Mouse (Mus musculus) fat pad, adult 2 months (tissue): ENCODE data around the gene Nbeal1.
A peak's percentile ranks its signal among the peaks of the same experiment; 100 is the strongest.
"Not testable (repeated sequence)": the region's sequence is repeated elsewhere in the genome, so short reads cannot be mapped to it uniquely, and the experiment has no call there.

ENCODE experiments used
- DNase-seq: peaks from one replicate; pipeline ENCODE4 v3.0.0-alpha.2; 2011; ENCODE audit warnings: low read depth, low spot score; ENCODE audit errors: extremely low read depth

The Nbeal1 gene

DNA sequence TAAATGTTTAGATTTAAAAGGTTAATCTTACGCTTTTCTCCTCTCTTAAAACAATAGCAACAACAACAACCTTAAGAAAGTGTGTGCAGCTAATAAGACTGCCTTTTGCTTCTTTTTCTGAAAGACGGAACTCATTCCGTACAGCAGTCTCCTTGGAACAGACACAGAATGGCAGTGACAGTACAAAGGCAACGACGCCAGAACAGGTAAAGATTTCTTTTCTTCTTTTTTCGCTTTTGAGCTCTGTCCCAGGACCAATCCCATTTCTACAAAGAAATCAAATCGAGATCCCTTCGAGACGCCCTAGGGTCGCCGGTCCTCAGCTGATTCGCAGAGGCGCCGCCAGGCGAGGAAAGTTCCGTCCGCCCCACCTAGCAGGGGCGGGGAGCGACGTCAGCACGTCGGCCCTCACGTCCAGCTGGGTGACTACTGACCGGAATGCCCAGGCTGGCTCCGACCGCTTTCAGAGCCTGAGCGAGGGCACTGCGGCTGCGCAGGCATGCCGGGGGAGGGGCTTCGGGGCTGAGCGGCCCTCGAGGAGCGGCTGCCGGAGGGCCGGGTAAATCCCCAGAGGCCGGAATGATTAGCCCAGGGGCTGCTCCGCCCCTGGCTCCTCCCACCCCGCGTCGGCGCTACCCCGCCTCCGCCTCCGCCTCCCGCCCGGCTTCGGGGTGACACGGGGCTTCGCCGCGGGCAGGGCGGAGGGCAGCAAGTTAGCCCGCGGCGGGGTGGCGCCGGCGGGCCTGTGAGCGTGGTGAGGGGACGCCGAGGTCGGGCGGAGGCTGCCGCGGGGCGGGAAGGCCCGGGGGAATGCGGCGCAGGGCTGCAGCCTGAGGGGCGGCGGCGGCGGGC lies at the start of gene Nbeal1:
TSS of gene Nbeal1 (plus strand) at position 668 of the 852 bp plus-strand sequence.
- peak; percentile 19 for DNase-seq

GRCm38 (mm10) chr1:60137346-60137745 lies 43.1 kb upstream of the Nbeal1 start:
- DNase-seq: no peak

- no peak for DNase-seq
Observed at GRCm38 (mm10) chr1:60152700-60153099, 27.7 kb upstream of the Nbeal1 start.

DNA sequence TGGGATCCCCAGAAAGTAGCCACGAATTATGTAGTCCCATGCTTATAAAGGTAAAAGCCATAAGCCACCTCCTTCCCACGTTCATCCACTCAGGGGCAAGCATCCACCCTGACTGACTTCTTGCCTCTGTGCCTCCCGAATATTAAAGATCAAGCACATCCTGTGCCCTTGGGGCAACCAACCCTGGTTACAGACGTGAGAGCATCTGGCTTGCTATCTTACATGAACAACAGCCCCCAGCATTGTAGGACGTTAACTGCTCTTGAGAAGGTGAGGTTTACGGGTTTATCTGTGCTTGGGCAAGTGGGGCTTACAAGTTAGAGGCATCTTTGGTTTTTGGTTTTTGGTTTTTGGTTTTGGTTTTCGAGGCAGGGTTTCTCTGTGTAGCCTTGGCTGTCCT lies 23.7 kb upstream of the Nbeal1 start:
- DNase-seq: no peak

GRCm38 (mm10) chr1:60158411-60158810 lies 22.0 kb upstream of the Nbeal1 start:
- DNase-seq: no peak

- no peak for DNase-seq
Observed at GRCm38 (mm10) chr1:60163676-60164075, 16.7 kb upstream of the Nbeal1 start.

- no peak for DNase-seq
Observed at GRCm38 (mm10) chr1:60169626-60170025, 10.8 kb upstream of the Nbeal1 start.

- DNase-seq: no peak
Observed at GRCm38 (mm10) chr1:60170251-60170650, 10.1 kb upstream of the Nbeal1 start.

DNA sequence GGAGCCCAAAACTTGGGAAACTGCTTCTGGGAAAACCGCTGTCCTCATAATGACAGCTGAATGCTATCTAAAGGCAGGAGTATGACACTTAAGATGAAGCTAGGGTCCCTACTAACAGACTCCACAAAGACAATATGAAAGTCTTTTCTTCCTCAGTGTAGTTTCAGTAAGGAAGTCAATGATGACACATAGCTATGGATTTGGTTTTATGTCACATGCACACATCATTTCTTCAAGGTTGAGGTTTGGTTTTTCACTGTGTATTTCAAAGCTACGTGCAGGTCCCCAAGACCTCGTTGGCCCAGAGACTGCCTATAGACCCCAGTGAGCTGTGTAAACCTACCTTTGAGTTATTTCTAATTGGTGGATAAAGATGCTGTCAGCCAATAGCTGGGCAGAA lies 7.3 kb upstream of the Nbeal1 start:
- no peak for DNase-seq

DNA sequence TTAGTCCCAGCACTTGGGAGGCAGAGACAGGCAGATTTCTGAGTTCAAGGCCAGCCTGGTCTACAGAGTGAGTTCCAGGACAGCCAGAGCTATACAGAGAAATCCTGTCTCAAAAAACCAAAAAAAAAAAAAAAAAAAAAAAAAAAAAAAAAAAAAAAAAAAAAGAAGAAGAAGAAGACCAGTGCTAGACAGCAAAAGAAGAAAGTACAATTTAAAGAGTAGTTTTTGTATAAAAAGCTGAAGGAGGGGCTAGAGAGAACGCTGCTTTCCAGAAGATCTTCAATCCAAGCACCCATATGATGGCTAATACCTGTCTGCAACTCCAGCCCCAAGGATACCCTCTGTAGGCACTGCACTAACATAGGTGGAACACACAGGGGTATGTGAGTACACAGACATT lies 2.6 kb upstream of the Nbeal1 start:
- not testable (repeated sequence) for DNase-seq

- DNase-seq: no peak
Observed at GRCm38 (mm10) chr1:60179376-60179775, 1.0 kb upstream of the Nbeal1 start.

DNA sequence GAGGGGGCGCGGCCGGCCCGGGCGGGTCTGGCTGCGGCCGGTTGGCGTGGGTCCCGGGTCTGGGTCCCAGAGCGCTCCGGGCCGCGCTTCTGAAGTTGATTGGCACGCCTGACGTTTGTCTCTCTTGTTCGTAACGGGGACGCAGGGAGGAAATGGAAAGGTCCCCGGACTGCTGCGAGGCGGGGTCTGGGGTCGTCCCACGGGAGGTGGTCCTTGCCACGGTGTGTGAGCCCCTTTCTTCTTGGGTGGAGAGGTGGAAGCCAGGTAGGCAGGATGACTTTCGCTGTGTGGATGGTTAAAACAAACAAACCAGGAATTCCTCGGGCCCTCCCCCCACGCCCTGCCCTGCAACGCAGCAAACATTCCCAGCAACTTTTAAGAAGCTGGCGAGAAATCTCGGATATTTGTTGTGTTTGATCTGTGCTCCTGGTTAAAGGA lies 404 bp downstream of the Nbeal1 start:
- no peak for DNase-seq

DNA sequence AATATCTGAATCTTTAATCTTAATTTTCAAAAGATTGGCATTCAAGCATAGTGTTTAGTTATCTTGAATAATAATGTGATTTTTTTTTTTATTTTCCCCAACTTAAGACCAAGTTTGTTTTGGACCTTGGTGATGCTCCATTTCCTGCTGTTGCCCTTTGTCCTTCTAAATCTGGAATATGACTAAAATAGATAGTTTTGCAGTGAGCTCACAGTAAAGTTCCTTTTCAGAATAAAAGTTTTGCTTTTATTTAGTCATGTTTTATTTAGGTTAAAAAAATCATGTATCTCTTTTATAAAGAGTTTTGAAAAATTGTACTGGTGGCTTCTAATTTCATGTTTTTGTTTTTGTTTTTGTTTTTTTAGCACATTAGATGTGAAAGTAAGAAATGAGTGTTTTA lies 8.1 kb downstream of the Nbeal1 start:
- DNase-seq: no peak

DNA sequence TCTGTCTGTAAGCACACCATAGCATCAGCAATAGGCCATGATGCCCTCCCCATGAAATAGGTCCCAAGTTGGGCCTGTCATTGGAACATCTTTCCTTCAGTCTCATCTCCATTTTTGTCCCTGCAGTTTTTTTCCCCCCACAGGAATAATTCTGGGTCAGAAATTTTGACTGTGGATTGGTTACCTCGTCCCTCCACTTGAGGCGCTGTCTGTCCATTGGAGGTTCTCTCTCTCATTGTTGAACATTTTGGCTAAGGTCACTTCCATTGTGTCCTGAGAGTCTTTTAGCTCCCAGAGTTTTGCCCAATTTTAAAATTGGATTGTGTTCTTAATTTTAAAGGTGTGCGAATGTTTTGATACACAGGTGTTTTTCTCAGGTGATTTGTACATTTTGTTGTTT lies 16.4 kb downstream of the Nbeal1 start:
- no peak for DNase-seq

- DNase-seq: peak; percentile 88
Observed at GRCm38 (mm10) chr1:60199006-60199405, 18.6 kb downstream of the Nbeal1 start.

DNA sequence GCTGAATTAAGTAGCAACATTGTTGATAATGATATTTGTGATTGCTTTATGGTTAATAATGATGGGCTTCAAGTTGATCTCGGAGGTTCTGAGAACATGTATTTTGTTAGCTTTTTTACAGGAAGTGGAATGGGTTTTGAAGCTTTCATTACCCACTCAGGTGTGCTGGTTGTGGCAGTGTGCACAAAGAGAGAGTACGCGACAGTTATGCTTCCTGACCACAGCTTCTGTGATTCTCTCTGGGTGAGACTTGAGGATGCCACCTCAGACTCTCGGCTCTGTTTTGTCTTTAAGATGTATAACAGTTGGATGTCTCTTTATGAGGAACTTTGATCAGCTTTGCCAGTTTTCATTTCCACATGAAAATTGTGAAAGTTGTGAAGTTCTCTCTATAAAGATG lies 55.9 kb downstream of the Nbeal1 start:
- no peak for DNase-seq

- no peak for DNase-seq
Observed at GRCm38 (mm10) chr1:60240430-60240829, 60.0 kb downstream of the Nbeal1 start.

GRCm38 (mm10) chr1:60268113-60268512 lies 87.7 kb downstream of the Nbeal1 start:
- DNase-seq: no peak

GRCm38 (mm10) chr1:60269314-60269713 lies 88.9 kb downstream of the Nbeal1 start:
- DNase-seq: no peak

DNA sequence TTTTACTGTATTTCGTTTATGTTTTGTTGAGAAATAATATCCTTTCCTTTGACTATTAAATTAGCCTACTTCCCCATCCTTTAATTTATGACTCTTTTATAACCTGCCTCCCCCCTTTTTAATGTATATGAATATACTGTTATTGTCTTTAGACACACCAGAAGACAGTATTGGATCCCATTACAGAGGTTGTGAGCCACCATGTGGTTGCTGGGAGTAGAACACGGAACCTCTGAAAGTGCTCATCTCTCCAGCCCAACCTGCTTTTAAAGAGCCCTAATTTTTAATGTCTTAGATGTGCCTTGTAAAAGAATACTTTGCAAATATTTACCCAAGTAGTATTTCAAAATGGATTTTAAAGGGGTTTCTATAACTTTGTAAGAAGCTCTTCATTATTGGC lies 92.1 kb downstream of the Nbeal1 start:
- no peak for DNase-seq

DNA sequence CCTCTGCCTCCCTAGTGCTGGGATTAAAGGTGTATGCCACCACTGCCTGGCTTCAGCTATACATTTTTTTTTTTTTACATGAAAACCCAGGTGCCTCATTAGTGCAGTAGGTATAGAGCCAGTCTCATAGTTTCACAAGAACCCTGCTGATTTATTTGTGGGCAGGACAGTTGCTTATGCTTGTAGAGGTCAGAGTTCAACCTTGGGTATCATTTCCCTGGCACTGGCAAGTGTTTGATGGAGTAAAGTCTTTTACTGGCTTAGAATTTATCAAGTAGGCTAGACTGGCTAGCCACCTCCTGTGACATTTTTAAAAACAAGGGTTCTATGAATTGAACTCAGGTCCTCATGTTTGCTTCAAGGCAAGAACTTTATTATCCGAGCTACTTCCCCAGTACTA lies 113.5 kb downstream of the Nbeal1 start:
- no peak for DNase-seq

DNA sequence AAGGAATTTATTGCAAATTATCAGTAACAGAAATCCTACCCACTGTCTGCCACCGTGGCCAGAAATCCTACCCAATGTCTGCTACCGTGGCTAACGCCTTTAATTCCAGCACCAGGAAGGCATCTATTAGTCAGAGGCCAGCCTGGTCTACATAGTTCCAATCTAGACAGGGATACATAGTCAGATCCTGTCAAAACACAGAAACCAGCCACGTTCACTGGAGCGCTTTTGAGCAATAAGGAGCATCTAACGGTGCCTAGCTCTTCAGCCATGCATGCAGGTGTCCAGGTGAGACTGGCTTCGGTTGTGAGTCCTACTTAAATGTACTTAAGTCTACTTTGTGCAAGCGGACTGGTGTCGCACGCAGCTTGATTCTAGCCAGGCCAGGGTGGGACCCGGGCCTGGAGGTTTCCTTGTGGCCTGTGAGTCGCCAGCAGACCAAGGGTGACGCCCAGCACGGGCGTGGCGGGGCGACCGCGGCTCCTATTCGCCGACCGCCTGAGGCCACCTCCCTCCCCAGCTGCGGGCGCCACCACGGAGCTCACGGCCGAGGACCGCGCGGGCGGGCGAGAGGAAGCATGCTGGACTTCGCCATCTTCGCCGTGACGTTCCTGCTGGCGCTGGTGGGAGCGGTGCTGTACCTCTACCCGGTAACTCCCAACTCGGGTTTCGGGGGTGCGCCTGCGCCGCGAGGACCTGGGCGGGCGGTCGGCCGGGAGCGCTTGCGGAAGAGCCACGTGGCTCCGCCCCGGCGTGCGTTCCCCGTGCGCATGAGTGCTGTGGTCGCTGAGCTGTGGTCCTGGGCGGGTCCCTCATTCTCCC lies 162.6 kb downstream of the Nbeal1 start, which contains the start of gene Cyp20a1:
TSS of gene Cyp20a1 (plus strand) at position 516 of the 822 bp plus-strand sequence.
- DNase-seq: peak; percentile 5
